Mouse (Mus musculus): ENCODE data around the gene Havcr2. TPM values are rescaled to one million over a fixed set of nuclear protein-coding genes. Genes with fewer than 3 reads are reported as not detected.
"Not testable (repeated sequence)": the region's sequence is repeated elsewhere in the genome, so short reads cannot be mapped to it uniquely, and the experiment has no call there.

Gene Havcr2
- polyA plus RNA-seq, 1 experiment from 2014 or later = 0.06 TPM

GRCm38 (mm10) chr11:46421086-46421888, 33.4 kb upstream of the Havcr2 start:
- Histone ChIP-seq H3K9ac (ENCODE audit: low read length) (no peak overlapping the region), H3K9me3 (ENCODE audit: control insufficient read depth, low read length) (no peaks in the 10 kb centered on the region), H3K36me3 (ENCODE audit: control insufficient read depth, insufficient read depth, low read length) (no peaks in the 10 kb centered on the region), H3K27ac (replicated peaks) (no peak overlapping the region), H3K27me3 (ENCODE audit: control insufficient read depth, insufficient read depth, low read length) (no peaks in the 10 kb centered on the region), H3K4me1 (replicated peaks; ENCODE audit: control insufficient read depth, insufficient read depth) (no peaks in the 10 kb centered on the region), H3K4me3 (ENCODE audit: low read depth, low read length) (no peak overlapping the region), H3K4me2 (replicated peaks; ENCODE audit: low read depth) (no peak overlapping the region)
- WGBS = 74% methylated on average over 8 of the region's 8 CpGs
- TF ChIP-seq CTCF (IDR thresholded peaks at IDR 0.05; ENCODE audit: low read depth) (no peak), EP300 (optimal IDR thresholded peaks at IDR 0.05) (no peak)
- DNase-seq (ENCODE audit: low spot score) (no peak), ATAC-seq (ENCODE audit: low FRiP score, low TSS enrichment) (no peak)

GRCm38 (mm10) chr11:46428131-46428530, 26.6 kb upstream of the Havcr2 start:
- not testable (repeated sequence) for DNase-seq (ENCODE audit: low spot score); H3K9me3 ChIP-seq (ENCODE audit: control insufficient read depth, low read length); H3K4me2 ChIP-seq (replicated peaks; ENCODE audit: low read depth); H3K4me3 ChIP-seq (ENCODE audit: low read depth, low read length); H3K9ac ChIP-seq (ENCODE audit: low read length); H3K4me1 ChIP-seq (replicated peaks; ENCODE audit: control insufficient read depth, insufficient read depth); ATAC-seq (ENCODE audit: low FRiP score, low TSS enrichment); H3K27me3 ChIP-seq (ENCODE audit: control insufficient read depth, insufficient read depth, low read length); H3K27ac ChIP-seq (replicated peaks); H3K36me3 ChIP-seq (ENCODE audit: control insufficient read depth, insufficient read depth, low read length)
- 52% methylated on average over 4 of the region's 4 CpGs for WGBS

- ATAC-seq (ENCODE audit: low FRiP score, low TSS enrichment) (no peak), DNase-seq (ENCODE audit: low spot score) (no peak)
- Histone ChIP-seq H3K9me3 (ENCODE audit: control insufficient read depth, low read length) (no peaks in the 10 kb centered on the region), H3K36me3 (ENCODE audit: control insufficient read depth, insufficient read depth, low read length) (no peaks in the 10 kb centered on the region), H3K9ac (ENCODE audit: low read length) (no peak overlapping the region), H3K4me2 (replicated peaks; ENCODE audit: low read depth) (no peak overlapping the region), H3K27me3 (ENCODE audit: control insufficient read depth, insufficient read depth, low read length) (no peaks in the 10 kb centered on the region), H3K4me1 (replicated peaks; ENCODE audit: control insufficient read depth, insufficient read depth) (no peaks in the 10 kb centered on the region), H3K4me3 (ENCODE audit: low read depth, low read length) (no peak overlapping the region), H3K27ac (replicated peaks) (no peak overlapping the region)
- TF ChIP-seq CTCF (IDR thresholded peaks at IDR 0.05; ENCODE audit: low read depth) (no peak), EP300 (optimal IDR thresholded peaks at IDR 0.05) (no peak)
- 77% methylated on average over 2 of the region's 2 CpGs for WGBS
Observed at GRCm38 (mm10) chr11:46430123-46430522, 24.6 kb upstream of the Havcr2 start.

- DNase-seq (ENCODE audit: low spot score) = peak; percentile 58
- no peaks in the 10 kb centered on the region for H3K27me3 ChIP-seq (ENCODE audit: control insufficient read depth, insufficient read depth, low read length)
- no peak overlapping the region for H3K4me3 ChIP-seq (ENCODE audit: low read depth, low read length)
- no peaks in the 10 kb centered on the region for H3K36me3 ChIP-seq (ENCODE audit: control insufficient read depth, insufficient read depth, low read length)
- no peaks in the 10 kb centered on the region for H3K9me3 ChIP-seq (ENCODE audit: control insufficient read depth, low read length)
- ATAC-seq (ENCODE audit: low FRiP score, low TSS enrichment) = peak; percentile 49; the same call in 1 of the 2 replicates
- H3K4me2 ChIP-seq (replicated peaks; ENCODE audit: low read depth) = no peak overlapping the region
- TF ChIP-seq EP300 (optimal IDR thresholded peaks at IDR 0.05) (no peak), CTCF (IDR thresholded peaks at IDR 0.05; ENCODE audit: low read depth) (peak; percentile 85)
- H3K27ac ChIP-seq (replicated peaks) = no peak overlapping the region
- H3K9ac ChIP-seq (ENCODE audit: low read length) = no peak overlapping the region
- WGBS = 21% methylated on average over 3 of the region's 3 CpGs
- no peaks in the 10 kb centered on the region for H3K4me1 ChIP-seq (replicated peaks; ENCODE audit: control insufficient read depth, insufficient read depth)
Observed at GRCm38 (mm10) chr11:46431129-46431528, 23.6 kb upstream of the Havcr2 start.

- Histone ChIP-seq H3K4me3 (ENCODE audit: low read depth, low read length) (no peak overlapping the region), H3K36me3 (ENCODE audit: control insufficient read depth, insufficient read depth, low read length) (no peaks in the 10 kb centered on the region), H3K9me3 (ENCODE audit: control insufficient read depth, low read length) (no peaks in the 10 kb centered on the region), H3K27ac (replicated peaks) (no peak overlapping the region), H3K4me1 (replicated peaks; ENCODE audit: control insufficient read depth, insufficient read depth) (no peaks in the 10 kb centered on the region), H3K27me3 (ENCODE audit: control insufficient read depth, insufficient read depth, low read length) (no peaks in the 10 kb centered on the region), H3K4me2 (replicated peaks; ENCODE audit: low read depth) (no peak overlapping the region), H3K9ac (ENCODE audit: low read length) (no peak overlapping the region)
- ATAC-seq (ENCODE audit: low FRiP score, low TSS enrichment) (no peak), DNase-seq (ENCODE audit: low spot score) (no peak)
- TF ChIP-seq EP300 (optimal IDR thresholded peaks at IDR 0.05) (no peak), CTCF (IDR thresholded peaks at IDR 0.05; ENCODE audit: low read depth) (no peak)
Observed at GRCm38 (mm10) chr11:46435363-46435762, 19.4 kb upstream of the Havcr2 start.

GRCm38 (mm10) chr11:46436760-46437458, 17.8 kb upstream of the Havcr2 start, which contains the start of gene Med7:
TSS of gene Med7 (plus strand) at chr11:46436925.
- Histone ChIP-seq H3K4me3 (ENCODE audit: low read depth, low read length) (peak within 1 kb of the TSS; percentile 98), H3K4me2 (replicated peaks; ENCODE audit: low read depth) (peak within 1 kb of the TSS; percentile 79), H3K9me3 (ENCODE audit: control insufficient read depth, low read length) (no peaks in the 10 kb centered on the region), H3K4me1 (replicated peaks; ENCODE audit: control insufficient read depth, insufficient read depth) (no peaks in the 10 kb centered on the region), H3K27me3 (ENCODE audit: control insufficient read depth, insufficient read depth, low read length) (no peaks in the 10 kb centered on the region), H3K9ac (ENCODE audit: low read length) (peak within 1 kb of the TSS; percentile 95), H3K36me3 (ENCODE audit: control insufficient read depth, insufficient read depth, low read length) (no peaks in the 10 kb centered on the region), H3K27ac (replicated peaks) (peak within 1 kb of the TSS; percentile 95)
- ATAC-seq (ENCODE audit: low FRiP score, low TSS enrichment) (peak; percentile 99), DNase-seq (ENCODE audit: low spot score) (peak; percentile 93)
- TF ChIP-seq CTCF (IDR thresholded peaks at IDR 0.05; ENCODE audit: low read depth) = no peak
- TF ChIP-seq EP300 (optimal IDR thresholded peaks at IDR 0.05) = no peak
- under 1% methylated on average over 59 of the region's 59 CpGs for WGBS
